Mouse (Mus musculus): ENCODE data around the gene Trip4. TPM values are rescaled to one million over a fixed set of nuclear protein-coding genes. Genes with fewer than 3 reads are reported as not detected.

Gene Trip4
- polyA plus RNA-seq (2015; fragmentation: Nextera tagmentation; extraction: Ambion mirVana) = 25.8 and 26.8 TPM in 2 replicates

DNA sequence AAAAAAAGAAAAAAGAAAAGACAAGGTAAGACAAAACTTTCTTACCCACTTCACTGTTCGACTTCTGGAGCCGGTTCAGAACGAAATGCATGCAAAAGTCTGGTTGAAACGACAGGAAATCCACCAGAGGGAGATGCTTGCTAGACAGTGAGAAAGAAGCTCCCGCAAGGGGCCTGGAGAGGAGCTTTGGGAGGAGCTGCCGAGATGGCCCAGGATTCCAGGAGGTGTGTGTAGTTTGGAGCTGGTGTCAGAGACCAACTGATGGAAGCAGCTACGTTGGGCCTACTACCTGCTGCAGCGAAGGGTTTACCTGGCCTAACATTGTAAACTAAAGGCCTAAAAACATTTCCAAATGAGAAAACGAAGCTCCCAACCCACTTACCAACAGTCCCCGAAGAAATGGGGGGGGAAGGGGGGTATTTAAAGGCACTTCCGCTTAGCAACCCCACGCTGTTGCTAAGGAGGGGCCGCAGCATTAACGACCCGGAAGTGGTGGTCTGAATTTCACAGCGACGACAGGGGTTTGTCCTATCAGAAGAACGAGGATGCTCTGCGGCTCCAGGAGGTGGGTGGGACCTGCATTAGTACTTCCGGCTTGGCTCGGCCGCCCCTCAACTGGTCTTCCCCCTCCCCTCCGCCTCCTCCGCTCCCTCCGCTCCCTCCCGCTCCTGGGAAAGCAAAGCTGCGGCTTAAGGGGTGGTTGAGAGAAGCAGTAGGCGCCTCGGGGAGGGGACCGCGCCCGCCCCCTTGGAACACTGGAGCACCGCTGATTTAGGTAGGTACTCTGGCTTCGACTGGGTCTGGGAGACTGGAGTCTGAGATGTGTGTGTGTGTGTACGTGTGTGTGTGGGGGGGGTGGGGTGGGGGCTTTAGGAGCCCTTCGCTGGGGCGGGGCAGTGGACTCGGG is at the start of gene Trip4, which contains the start of gene Csnk1g1:
Trip4 (minus strand) TSS at position 401 of the 907 bp plus-strand sequence.
Csnk1g1 (plus strand) TSS at position 531 of the 907 bp plus-strand sequence.
- under 1% methylated on average over 38 of the region's 38 CpGs for WGBS

DNA sequence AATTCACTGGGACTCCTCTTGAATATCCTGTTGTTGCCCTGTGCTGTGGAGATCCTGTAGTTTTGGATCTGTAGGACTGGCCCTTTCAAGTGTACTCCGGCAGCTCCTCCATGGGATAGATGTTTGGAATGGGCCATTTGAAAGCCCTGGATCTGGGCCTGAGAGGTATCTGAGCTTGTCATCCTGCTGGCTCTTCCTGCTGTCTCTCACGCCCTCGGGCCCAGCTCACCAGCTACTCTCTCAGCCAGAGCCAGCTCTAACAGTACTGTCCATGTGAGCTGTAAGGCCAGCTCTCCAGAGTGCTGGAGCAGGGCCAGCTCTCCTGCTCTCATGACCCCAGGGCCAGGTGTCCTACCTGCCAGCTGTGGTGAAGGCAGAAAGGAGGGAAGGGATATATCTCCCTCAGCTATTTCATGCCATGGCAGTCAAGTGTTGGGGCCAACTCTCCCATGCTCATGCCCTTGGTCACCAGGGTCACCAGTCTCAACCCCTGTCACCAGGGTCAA is 42.5 kb upstream of the Trip4 start:
- H3K4me3 ChIP-seq (replicated peaks) = no peak overlapping the region
- no peak overlapping the region for H3K9ac ChIP-seq
- no peak overlapping the region for H3K27ac ChIP-seq
- H3K36me3 ChIP-seq = no peaks in the 10 kb centered on the region
- 93% methylated on average over 3 of the region's 3 CpGs for WGBS
- no peaks in the 10 kb centered on the region for H3K4me1 ChIP-seq
- no peak for ATAC-seq (ENCODE audit: insufficient read depth, low FRiP score, low read depth)
- H3K4me2 ChIP-seq = no peak overlapping the region
- H3K27me3 ChIP-seq (replicated peaks) = no peaks in the 10 kb centered on the region
- H3K9me3 ChIP-seq = no peaks in the 10 kb centered on the region

More for the DNA sequence above, at the start of gene Trip4, which contains the start of gene Csnk1g1:
- Histone ChIP-seq H3K4me2 (peak within 1 kb of the TSS; percentile 80), H3K9ac (peak within 1 kb of the TSS; percentile 73), H3K36me3 (peaks cover under 1% of the 10 kb centered on the region; the same call in 1 of the 2 replicates), H3K9me3 (no peaks in the 10 kb centered on the region), H3K27me3 (replicated peaks) (no peaks in the 10 kb centered on the region), H3K27ac (peak within 1 kb of the TSS; percentile 92), H3K4me1 (peaks cover 6% of the 10 kb centered on the region; the same call in 1 of the 2 replicates), H3K4me3 (replicated peaks) (peak within 1 kb of the TSS; percentile 77)
- ATAC-seq (ENCODE audit: insufficient read depth, low FRiP score, low read depth) = peak; percentile 98

- Histone ChIP-seq H3K4me3 (replicated peaks) (no peak overlapping the region), H3K4me1 (no peaks in the 10 kb centered on the region), H3K4me2 (no peak overlapping the region), H3K9me3 (no peaks in the 10 kb centered on the region), H3K36me3 (no peaks in the 10 kb centered on the region), H3K27me3 (replicated peaks) (no peaks in the 10 kb centered on the region), H3K27ac (no peak overlapping the region), H3K9ac (no peak overlapping the region)
- ATAC-seq (ENCODE audit: insufficient read depth, low FRiP score, low read depth) = no peak
- WGBS = 86% methylated on average over 2 of the region's 2 CpGs
Measured at GRCm38 (mm10) chr9:65937566-65937965, 29.0 kb upstream of the Trip4 start.

- no peaks in the 10 kb centered on the region for H3K27me3 ChIP-seq (replicated peaks)
- no peak for ATAC-seq (ENCODE audit: insufficient read depth, low FRiP score, low read depth)
- no peaks in the 10 kb centered on the region for H3K4me1 ChIP-seq
- H3K9ac ChIP-seq = no peak overlapping the region
- no peak overlapping the region for H3K27ac ChIP-seq
- H3K9me3 ChIP-seq = no peaks in the 10 kb centered on the region
- H3K4me3 ChIP-seq (replicated peaks) = no peak overlapping the region
- H3K4me2 ChIP-seq = no peak overlapping the region
- no peaks in the 10 kb centered on the region for H3K36me3 ChIP-seq
Measured at GRCm38 (mm10) chr9:65929826-65930225, 21.2 kb upstream of the Trip4 start.

GRCm38 (mm10) chr9:65928456-65928855 is 19.9 kb upstream of the Trip4 start:
- Histone ChIP-seq H3K9me3 (no peaks in the 10 kb centered on the region), H3K9ac (no peak overlapping the region), H3K4me1 (no peaks in the 10 kb centered on the region), H3K4me2 (no peak overlapping the region), H3K4me3 (replicated peaks) (no peak overlapping the region), H3K27ac (no peak overlapping the region), H3K36me3 (no peaks in the 10 kb centered on the region), H3K27me3 (replicated peaks) (no peaks in the 10 kb centered on the region)
- no peak for ATAC-seq (ENCODE audit: insufficient read depth, low FRiP score, low read depth)

- H3K36me3 ChIP-seq = no peaks in the 10 kb centered on the region
- H3K4me2 ChIP-seq = no peak overlapping the region
- no peak overlapping the region for H3K27ac ChIP-seq
- no peaks in the 10 kb centered on the region for H3K27me3 ChIP-seq (replicated peaks)
- H3K4me3 ChIP-seq (replicated peaks) = no peak overlapping the region
- H3K9me3 ChIP-seq = no peaks in the 10 kb centered on the region
- ATAC-seq (ENCODE audit: insufficient read depth, low FRiP score, low read depth) = no peak
- WGBS = 91% methylated on average over 1 of the region's 1 CpGs
- H3K9ac ChIP-seq = no peak overlapping the region
- no peaks in the 10 kb centered on the region for H3K4me1 ChIP-seq
Measured at GRCm38 (mm10) chr9:65917015-65917414, 8.4 kb upstream of the Trip4 start.

DNA sequence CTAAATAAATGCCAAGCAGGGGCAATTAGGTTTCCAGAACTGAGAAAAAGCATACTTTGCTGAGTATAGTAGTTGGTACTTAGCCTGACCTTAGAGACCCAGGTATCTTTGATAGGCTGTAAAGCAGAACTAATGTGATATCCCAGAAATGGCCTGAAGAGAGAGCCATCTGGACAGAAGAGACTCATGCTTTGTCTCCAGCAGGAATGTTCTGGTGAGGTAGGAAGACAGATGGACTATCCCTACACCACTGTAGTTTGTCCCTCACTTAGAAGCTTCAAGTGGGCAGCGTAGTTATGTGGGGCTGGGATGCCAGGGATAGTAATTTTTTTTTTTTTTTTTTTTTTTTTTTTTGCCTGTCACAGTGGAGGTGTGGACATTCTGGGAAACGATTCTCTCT is 5.4 kb upstream of the Trip4 start:
- no peak overlapping the region for H3K4me2 ChIP-seq
- no peak overlapping the region for H3K9ac ChIP-seq
- H3K27me3 ChIP-seq (replicated peaks) = no peaks in the 10 kb centered on the region
- H3K36me3 ChIP-seq = no peaks in the 10 kb centered on the region
- H3K4me1 ChIP-seq = peaks cover 2% of the 10 kb centered on the region; the same call in 1 of the 2 replicates
- H3K9me3 ChIP-seq = no peaks in the 10 kb centered on the region
- ATAC-seq (ENCODE audit: insufficient read depth, low FRiP score, low read depth) = no peak
- no peak overlapping the region for H3K4me3 ChIP-seq (replicated peaks)
- WGBS = 83% methylated on average over 2 of the region's 2 CpGs
- no peak overlapping the region for H3K27ac ChIP-seq

DNA sequence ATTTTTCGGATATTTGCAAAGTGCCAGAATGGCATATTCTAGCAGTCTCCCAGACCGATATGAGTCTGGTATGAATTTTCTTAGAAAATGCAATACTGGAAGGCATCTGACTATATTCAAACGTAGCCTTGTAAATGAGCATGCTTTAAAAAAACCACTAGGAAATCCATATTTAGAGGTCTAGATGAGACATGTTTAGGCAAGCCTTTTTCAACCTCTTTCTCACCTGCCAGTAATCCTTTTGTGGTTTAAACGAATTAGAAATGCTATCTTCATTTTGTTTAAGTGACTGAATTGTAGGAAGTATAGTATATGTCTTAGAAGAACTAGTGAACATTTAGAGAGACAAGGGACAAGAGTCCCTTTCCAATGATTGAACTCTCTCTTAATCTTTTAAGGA is 1.2 kb upstream of the Trip4 start:
- peak overlapping the region; percentile 73 for H3K9ac ChIP-seq
- H3K4me2 ChIP-seq = peak overlapping the region; percentile 80
- peak overlapping the region; percentile 92; the same call in 1 of the 2 replicates for H3K27ac ChIP-seq
- no peaks in the 10 kb centered on the region for H3K9me3 ChIP-seq
- 6% methylated on average over 4 of the region's 4 CpGs for WGBS
- ATAC-seq (ENCODE audit: insufficient read depth, low FRiP score, low read depth) = no peak
- H3K27me3 ChIP-seq (replicated peaks) = no peaks in the 10 kb centered on the region
- peaks cover 6% of the 10 kb centered on the region; the same call in 1 of the 2 replicates for H3K4me1 ChIP-seq
- no peaks in the 10 kb centered on the region for H3K36me3 ChIP-seq
- H3K4me3 ChIP-seq (replicated peaks) = peak overlapping the region; percentile 77

GRCm38 (mm10) chr9:65909301-65909801 is 757 bp upstream of the Trip4 start:
- Histone ChIP-seq H3K27me3 (replicated peaks) (no peaks in the 10 kb centered on the region), H3K36me3 (no peaks in the 10 kb centered on the region), H3K27ac (peak overlapping the region; percentile 92), H3K4me1 (peaks cover 6% of the 10 kb centered on the region; the same call in 1 of the 2 replicates), H3K9ac (peak overlapping the region; percentile 73), H3K4me2 (peak overlapping the region; percentile 80), H3K4me3 (replicated peaks) (peak overlapping the region; percentile 77), H3K9me3 (no peaks in the 10 kb centered on the region)
- ATAC-seq (ENCODE audit: insufficient read depth, low FRiP score, low read depth) = no peak; the same call in 1 of the 2 replicates
- under 1% methylated on average over 34 of the region's 34 CpGs for WGBS

DNA sequence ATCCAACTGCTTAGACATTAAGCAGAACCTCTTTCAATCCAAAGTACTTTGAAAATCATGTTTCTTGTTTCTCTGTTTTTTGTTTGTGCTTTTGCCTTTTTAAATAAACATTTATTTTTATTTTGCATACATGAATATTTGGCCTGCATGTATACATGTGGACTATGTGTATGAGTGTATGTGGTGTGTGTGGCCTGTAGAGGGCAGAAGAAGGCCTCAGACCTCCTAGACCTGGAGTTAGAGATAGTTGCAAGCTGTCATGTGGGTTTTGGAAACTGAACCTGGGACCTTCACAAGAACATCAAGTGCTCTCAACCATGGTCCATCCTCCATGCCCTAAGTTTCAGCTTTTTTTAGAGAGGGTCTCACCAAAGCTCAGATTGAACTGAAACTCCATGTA is 5.2 kb downstream of the Trip4 start:
- no peaks in the 10 kb centered on the region for H3K27me3 ChIP-seq (replicated peaks)
- peaks cover 4% of the 10 kb centered on the region; the same call in 1 of the 2 replicates for H3K36me3 ChIP-seq
- H3K4me3 ChIP-seq (replicated peaks) = no peak overlapping the region
- no peak overlapping the region for H3K4me2 ChIP-seq
- H3K9me3 ChIP-seq = no peaks in the 10 kb centered on the region
- no peak overlapping the region for H3K27ac ChIP-seq
- peaks cover 3% of the 10 kb centered on the region; the same call in 1 of the 2 replicates for H3K4me1 ChIP-seq
- ATAC-seq (ENCODE audit: insufficient read depth, low FRiP score, low read depth) = no peak
- no peak overlapping the region for H3K9ac ChIP-seq

DNA sequence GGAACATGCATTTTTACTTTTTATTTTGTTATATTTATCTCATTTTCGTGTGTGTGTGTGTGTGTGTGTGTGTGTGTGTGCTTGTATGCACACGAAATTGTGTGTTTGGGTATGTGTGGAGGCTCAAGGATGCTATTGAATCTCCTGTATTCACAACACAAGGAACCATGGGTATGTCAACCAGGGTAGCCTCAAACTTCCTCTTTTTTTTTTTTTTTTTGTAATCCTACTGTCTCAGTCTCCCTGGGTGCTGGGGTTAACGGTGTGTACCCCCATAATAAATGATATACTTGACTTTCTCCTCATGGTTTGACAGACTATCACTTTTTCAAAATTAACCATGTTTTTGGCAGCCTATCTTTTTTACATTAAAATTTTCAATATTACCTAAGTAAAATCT is 5.7 kb downstream of the Trip4 start:
- Histone ChIP-seq H3K4me1 (peaks cover 2% of the 10 kb centered on the region; the same call in 1 of the 2 replicates), H3K4me3 (replicated peaks) (no peak overlapping the region), H3K9ac (no peak overlapping the region), H3K27me3 (replicated peaks) (no peaks in the 10 kb centered on the region), H3K4me2 (no peak overlapping the region), H3K36me3 (peaks cover 4% of the 10 kb centered on the region; the same call in 1 of the 2 replicates), H3K9me3 (no peaks in the 10 kb centered on the region), H3K27ac (no peak overlapping the region)
- 82% methylated on average over 3 of the region's 3 CpGs for WGBS
- ATAC-seq (ENCODE audit: insufficient read depth, low FRiP score, low read depth) = no peak

- no peak for ATAC-seq (ENCODE audit: insufficient read depth, low FRiP score, low read depth)
- 83% methylated on average over 2 of the region's 2 CpGs for WGBS
Measured at GRCm38 (mm10) chr9:65896977-65897376, 11.6 kb downstream of the Trip4 start.

More at GRCm38 (mm10) chr9:65896977-65897376, 11.6 kb downstream of the Trip4 start:
- Histone ChIP-seq H3K27ac (no peak overlapping the region), H3K9me3 (no peaks in the 10 kb centered on the region), H3K4me1 (no peaks in the 10 kb centered on the region), H3K27me3 (replicated peaks) (no peaks in the 10 kb centered on the region), H3K4me2 (no peak overlapping the region), H3K36me3 (peaks cover 6% of the 10 kb centered on the region; the same call in 1 of the 2 replicates), H3K4me3 (replicated peaks) (no peak overlapping the region), H3K9ac (no peak overlapping the region)

Data from stomach, embryonic 15.5 days (tissue).